Mouse (Mus musculus) hindbrain, embryonic 15.5 days (tissue): ENCODE results near the gene Ppil6. TPM values are rescaled to one million over a fixed set of nuclear protein-coding genes. Genes with fewer than 3 reads are reported as not detected.

Experiments
- ATAC-seq: fragments of 200-750 bp; cut with Nextera tagmentation; 2 replicates; pipeline ENCODE4 v1.8.0; 2017; ENCODE audit warnings: low read depth, moderate number of reproducible peaks, moderate TSS enrichment; ENCODE audit not compliant: low FRiP score
- H3K27ac ChIP-seq: fragments of 300-500 bp; sonication (generic); replicated peaks from 2 replicates; pipeline ENCODE4 v1.5.1; 2015; ENCODE audit warnings: mild to moderate bottlenecking, inconsistent platforms
- H3K27me3 ChIP-seq: fragments of 300-500 bp; sonication (generic); 2 replicates; pipeline ENCODE4 v1.6.1; 2015; ENCODE audit warnings: control low read depth, inconsistent platforms
- H3K36me3 ChIP-seq: fragments of 300-500 bp; sonication (generic); 2 replicates; pipeline ENCODE4 v1.6.1; 2015; ENCODE audit warnings: control low read depth, inconsistent platforms
- H3K4me1 ChIP-seq: fragments of 300-500 bp; sonication (generic); replicated peaks from 2 replicates; pipeline ENCODE4 v1.6.1; 2015; ENCODE audit warnings: control low read depth, inconsistent platforms
- H3K4me2 ChIP-seq: fragments of 300-500 bp; sonication (generic); 2 replicates; pipeline ENCODE4 v1.6.1; 2015; ENCODE audit warnings: moderate library complexity, mild to moderate bottlenecking, inconsistent platforms
- H3K4me3 ChIP-seq: fragments of 300-500 bp; sonication (generic); 2 replicates; pipeline ENCODE4 v1.5.1; 2015; ENCODE audit warnings: mild to moderate bottlenecking, inconsistent platforms
- H3K9ac ChIP-seq: fragments of 300-500 bp; sonication (generic); 2 replicates; pipeline ENCODE4 v1.6.1; 2015; ENCODE audit warnings: inconsistent platforms
- H3K9me3 ChIP-seq: fragments of 300-500 bp; sonication (generic); 2 replicates; pipeline ENCODE4 v1.6.1; 2016; ENCODE audit warnings: control low read depth, inconsistent platforms
- WGBS: fragments of 180-500 bp; shearing (Covaris S2); methylation state at CpG from one replicate; pipeline ENCODE4 v1.1.7; 2015; 5-methylcytosine and 5-hydroxymethylcytosine counted together
- polyA plus RNA-seq: library from polyadenylated mRNA; unstranded; fragments of >200 nt; fragmentation: Nextera tagmentation; extraction: Ambion mirVana; gene quantifications from 2 replicates; pipeline ENCODE4 v1.2.1, GENCODE M21; 2015

Gene Ppil6
- polyA plus RNA-seq, 1 experiment from 2014 or later, result 4.5 TPM

GRCm38 (mm10) chr10:41555081-41555480, 64.8 kb downstream of the Ppil6 start:
- Histone ChIP-seq H3K36me3 (no peaks in the 10 kb centered on the region), H3K4me2 (no peak overlapping the region), H3K9me3 (0 out of 2 replicates have a peak, but pooled peaks cover 2% of the 10 kb centered on the region), H3K27ac (no peak overlapping the region), H3K9ac (no peak overlapping the region), H3K4me1 (0 out of 2 replicates have a peak, but pooled peaks cover 5% of the 10 kb centered on the region), H3K27me3 (no peaks in the 10 kb centered on the region), H3K4me3 (no peak overlapping the region)
- no peak for ATAC-seq
- 91% methylated on average over 3 of the region's 3 CpGs for WGBS

GRCm38 (mm10) chr10:41558401-41558800, 68.2 kb downstream of the Ppil6 start:
- WGBS, result 94% methylated on average over 1 of the region's 1 CpGs
- Histone ChIP-seq H3K27ac (no peak overlapping the region), H3K36me3 (no peaks in the 10 kb centered on the region), H3K9ac (no peak overlapping the region), H3K4me1 (no peaks in the 10 kb centered on the region), H3K4me2 (no peak overlapping the region), H3K4me3 (no peak overlapping the region), H3K9me3 (0 out of 2 replicates have a peak, but pooled peaks cover 4% of the 10 kb centered on the region), H3K27me3 (no peaks in the 10 kb centered on the region)
- ATAC-seq, result no peak

GRCm38 (mm10) chr10:41561701-41562395, 71.6 kb downstream of the Ppil6 start:
- Histone ChIP-seq H3K9me3 (0 out of 2 replicates have a peak, but pooled peaks cover 4% of the 10 kb centered on the region), H3K27me3 (no peaks in the 10 kb centered on the region)
- no peak for ATAC-seq

More at GRCm38 (mm10) chr10:41561701-41562395, 71.6 kb downstream of the Ppil6 start:
- 93% methylated on average over 10 of the region's 10 CpGs for WGBS
- no peaks in the 10 kb centered on the region for H3K36me3 ChIP-seq
- H3K9ac ChIP-seq, result no peak overlapping the region
- H3K27ac ChIP-seq, result no peak overlapping the region
- no peak overlapping the region for H3K4me2 ChIP-seq
- H3K4me1 ChIP-seq, result no peaks in the 10 kb centered on the region
- no peak overlapping the region for H3K4me3 ChIP-seq

Other genes with a start within 250 kb of the Ppil6 start
- gene Fig4, start 187.2 kb upstream of the Ppil6 start, polyA plus RNA-seq, result 28.9 and 30.1 TPM in 2 replicates
- gene Ak9, start 186.5 kb upstream of the Ppil6 start, polyA plus RNA-seq, result 0.28 and 0.40 TPM in 2 replicates
- gene Zbtb24, start 40.1 kb upstream of the Ppil6 start, polyA plus RNA-seq, result 18.3 and 19.5 TPM in 2 replicates
- gene Mical1, start 14.1 kb upstream of the Ppil6 start, polyA plus RNA-seq, result 24.6 and 29.1 TPM in 2 replicates
- 45.6 and 48.3 TPM in 2 replicates for gene Smpd2, start 70 bp upstream of the Ppil6 start, polyA plus RNA-seq
- 53.4 and 55.4 TPM in 2 replicates for gene Cd164, start 29.0 kb downstream of the Ppil6 start, polyA plus RNA-seq
- gene Ccdc162, start 226.2 kb downstream of the Ppil6 start, polyA plus RNA-seq, result 0.92 and 1.8 TPM in 2 replicates